Mouse (Mus musculus) liver, postnatal 0 days (tissue): ENCODE data around the gene Samd7.

Experiments
- CTCF ChIP-seq: sonication (generic); IDR thresholded peaks from 2 replicates; pipeline ENCODE4 v1.5.1; 2016; ENCODE audit warnings: antibody characterized with exemption, low read depth
- EP300 ChIP-seq: IDR thresholded peaks from 2 replicates; pipeline ENCODE4 v1.6.1; 2016; ENCODE audit warnings: antibody characterized with exemption, low read depth, mild to moderate bottlenecking

DNA sequence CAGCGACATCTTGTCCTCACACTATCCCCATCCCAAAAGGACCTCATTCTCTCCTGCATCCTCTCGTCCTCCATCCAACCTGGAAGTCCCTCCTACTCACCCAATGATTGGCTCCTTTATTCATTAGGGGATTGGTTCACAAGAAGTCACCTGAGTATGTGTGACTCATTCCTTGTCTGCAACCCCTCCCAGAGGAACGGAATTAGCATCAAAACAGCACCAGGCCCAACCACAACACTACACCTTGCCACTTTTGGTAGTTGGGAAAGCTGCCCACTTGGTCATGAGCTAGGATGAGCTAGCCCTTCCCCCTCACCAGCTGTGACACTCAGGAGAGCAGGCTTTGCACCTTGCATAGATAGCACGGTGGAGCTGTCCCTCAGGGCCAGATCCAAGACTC lies 24.1 kb upstream of the Samd7 start:
- TF ChIP-seq CTCF (no peak), EP300 (no peak)
